Mouse (Mus musculus) heart, adult 2 months (tissue): ENCODE measurements around the gene Hic1. TPM values are rescaled to one million over a fixed set of nuclear protein-coding genes. Genes with fewer than 3 reads are reported as not detected.
A peak's percentile ranks its signal among the peaks of the same experiment; 100 is the strongest.

ENCODE experiments used
- DNase-seq, 2 experiments: peaks; one replicate each; pipeline ENCODE4 v3.0.0; 2021
- H3K27ac ChIP-seq: fragments of 200-600 bp; 2 replicates; pipeline ENCODE4 v1.8.1; 2022
- H3K27me3 ChIP-seq: fragments of 200-500 bp; 2 replicates; pipeline ENCODE4 v1.6.1; 2012; ENCODE audit warnings: mild to moderate bottlenecking, low read length, inconsistent platforms, mixed read lengths; ENCODE audit not compliant: control insufficient read depth, insufficient read depth
- H3K36me3 ChIP-seq: fragments of 200-500 bp; 2 replicates; pipeline ENCODE4 v1.6.1; 2012; ENCODE audit warnings: low read length, inconsistent platforms; ENCODE audit not compliant: control insufficient read depth, insufficient read depth
- H3K4me1 ChIP-seq: fragments of 200-500 bp; 2 replicates; pipeline ENCODE4 v1.6.1; 2011; ENCODE audit warnings: low read length; ENCODE audit not compliant: control insufficient read depth, insufficient read depth
- H3K4me3 ChIP-seq: fragments of 200-600 bp; 2 replicates; pipeline ENCODE4 v1.8.1; 2022
- H3K79me2 ChIP-seq: fragments of 200-500 bp; replicated peaks from 2 replicates; pipeline ENCODE4 v1.6.1; 2012; ENCODE audit warnings: mild to moderate bottlenecking, inconsistent platforms, low read length, moderate library complexity, mixed read lengths; ENCODE audit not compliant: control insufficient read depth, insufficient read depth
- H3K9ac ChIP-seq: fragments of 200-500 bp; 2 replicates; pipeline ENCODE4 v1.6.1; 2012; ENCODE audit warnings: low read depth, mild to moderate bottlenecking, control low read depth, inconsistent platforms, low read length, mixed read lengths
- CTCF ChIP-seq: fragments of 200-600 bp; IDR thresholded peaks from 2 replicates; pipeline ENCODE4 v1.8.1; 2022; ENCODE audit warnings: antibody characterized with exemption, mild to moderate bottlenecking, moderate library complexity
- EP300 ChIP-seq: fragments of 200-500 bp; IDR thresholded peaks from 2 replicates; pipeline ENCODE4 v1.6.1; 2011; ENCODE audit warnings: low read depth, low read length, control low read depth; ENCODE audit not compliant: insufficient read depth
- POLR2A ChIP-seq: fragments of 200-500 bp; IDR thresholded peaks from 2 replicates; pipeline ENCODE4 v1.6.1; 2011; ENCODE audit warnings: mild to moderate bottlenecking, low read depth, low read length, control low read depth; ENCODE audit not compliant: insufficient read depth
- WGBS: fragments of 180-500 bp; shearing (Covaris S2); methylation state at CpG from one replicate; pipeline ENCODE4 v1.1.7; 2018; 5-methylcytosine and 5-hydroxymethylcytosine counted together
- intact Hi-C: fragments of 180-260 bp; cut with DNase I; formaldehyde crosslinking; loops from one replicate; pipeline ENCODE4 v1.15.1; 2025
- microRNA-seq, 2 experiments: library from miRNA; unstranded; fragments of <30 nt; microRNA quantifications; one replicate each; pipeline ENCODE4 v1.2.0; 2021
- polyA plus RNA-seq: library from polyadenylated mRNA; depleted of rRNA; stranded (reverse); fragments of >200 nt; gene quantifications from 2 replicates; pipeline ENCODE4 v1.2.3, GENCODE M21; 2012; rRNA removed
- total RNA-seq, 2 experiments: library from RNA; stranded (reverse); gene quantifications; 2 replicates each; pipeline ENCODE4 v1.2.3; 2021

Gene Hic1
- total and polyA plus RNA-seq, 3 experiments: 12.6 to 15.5 (median 13.6) TPM

DNA sequence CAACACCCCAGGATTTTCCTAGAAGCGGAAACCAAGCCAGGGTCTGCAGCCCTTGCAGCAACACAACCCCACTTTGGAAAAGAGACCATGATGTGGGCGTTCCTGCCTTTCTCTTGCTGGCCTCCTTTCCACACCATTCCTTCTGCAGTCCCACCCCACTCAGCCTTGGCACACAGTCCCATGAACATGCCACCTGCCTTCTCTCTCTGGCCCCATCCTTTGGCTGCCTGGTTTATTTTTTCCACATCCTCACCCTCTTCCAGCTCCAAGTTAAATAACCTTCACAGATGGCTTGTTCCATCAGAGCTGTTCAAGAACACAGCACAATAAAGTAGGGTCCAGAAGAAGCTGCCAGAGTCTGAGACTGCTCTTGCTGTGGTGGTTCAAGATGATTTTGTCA is 50.0 kb downstream of the Hic1 start:
- H3K79me2 ChIP-seq: peaks cover 2% of the 10 kb centered on the region
- DNase-seq: no peak
- H3K9ac ChIP-seq: no peak overlapping the region
- no peak for TF ChIP-seq POLR2A
- TF ChIP-seq CTCF: no peak
- no peak for TF ChIP-seq EP300
- peaks cover 2% of the 10 kb centered on the region for H3K36me3 ChIP-seq
- no peak overlapping the region for H3K4me3 ChIP-seq
- whole genome bisulfite sequencing: 81% methylated on average over 2 of the region's 2 CpGs
- peak overlapping the region; percentile 32 for H3K27ac ChIP-seq
- peaks cover 15% of the 10 kb centered on the region for H3K4me1 ChIP-seq
- intact Hi-C loops: no loop called here
- no peaks in the 10 kb centered on the region for H3K27me3 ChIP-seq

DNA sequence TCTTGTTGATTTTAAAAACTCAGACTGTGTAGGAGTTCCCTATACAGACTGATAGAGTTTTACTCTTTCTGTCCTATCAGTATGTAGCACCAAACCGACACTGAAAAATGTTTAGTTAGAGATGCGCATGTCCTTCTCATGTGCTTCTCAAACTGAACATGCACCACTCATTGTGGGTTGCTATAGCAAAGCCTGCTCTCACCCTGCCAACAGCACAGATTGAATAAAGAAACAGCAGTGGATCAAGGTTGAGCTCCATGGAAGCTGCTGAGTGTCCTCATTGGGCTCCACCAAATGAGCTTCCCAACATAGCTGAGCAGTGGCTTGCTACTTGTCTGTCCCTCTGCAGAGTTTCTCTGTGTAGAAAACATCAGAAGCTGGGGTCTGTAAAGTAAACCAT is 51.2 kb downstream of the Hic1 start:
- Histone ChIP-seq H3K9ac (no peak overlapping the region), H3K4me1 (peaks cover 15% of the 10 kb centered on the region), H3K36me3 (peaks cover 2% of the 10 kb centered on the region), H3K79me2 (peaks cover 2% of the 10 kb centered on the region), H3K4me3 (no peak overlapping the region), H3K27ac (no peak overlapping the region), H3K27me3 (no peaks in the 10 kb centered on the region)
- WGBS: 97% methylated on average over 2 of the region's 2 CpGs
- intact Hi-C loops: no loop called here
- no peak for DNase-seq
- TF ChIP-seq EP300 (no peak), POLR2A (no peak), CTCF (no peak)

DNA sequence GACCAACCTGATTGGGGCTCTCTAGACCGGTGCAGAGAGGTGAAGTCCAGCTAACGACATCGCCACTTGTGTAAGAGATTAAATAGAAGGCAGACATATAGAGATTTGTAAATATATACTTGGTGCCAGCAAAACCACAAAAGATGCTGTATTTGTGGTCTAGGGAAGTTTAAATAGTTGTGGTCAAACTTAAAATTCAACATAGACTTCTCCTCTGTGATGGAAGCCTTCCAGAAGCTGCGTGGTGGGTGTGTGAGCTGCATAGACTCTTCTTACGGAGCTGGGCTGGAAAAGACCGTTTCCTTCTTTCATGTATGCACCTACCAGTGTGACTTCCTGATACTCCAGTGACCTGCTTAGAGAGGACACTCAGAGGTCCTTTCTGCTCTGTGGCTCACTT is 52.9 kb downstream of the Hic1 start:
- no peak for TF ChIP-seq POLR2A
- Histone ChIP-seq H3K9ac (no peak overlapping the region), H3K27me3 (no peaks in the 10 kb centered on the region), H3K79me2 (peaks cover 2% of the 10 kb centered on the region), H3K4me3 (no peak overlapping the region), H3K27ac (no peak overlapping the region; the same call in 1 of the 2 replicates), H3K4me1 (peaks cover 15% of the 10 kb centered on the region), H3K36me3 (peaks cover 2% of the 10 kb centered on the region)
- DNase-seq: no peak
- intact Hi-C loops: no loop called here
- WGBS: 59% methylated on average over 6 of the region's 6 CpGs

Small RNA genes within 50 kb of the gene (microRNA-seq; reads per million reads assigned to microRNA genes)
- gene Mir132: 662 to 781 reads per million in 2 experiments
- gene Mir212: 17.4 to 26.3 reads per million in 2 experiments

Other genes starting within 250 kb of the Hic1 start
- 10 to 100 TPM; 17.8 to 19.5 TPM for gene Smg6, start 243.7 kb downstream of the Hic1 start, total RNA-seq
- 18.1 and 26.5 TPM in 2 replicates for gene Smg6, start 243.7 kb downstream of the Hic1 start, polyA plus RNA-seq
- gene Srr, start 243.6 kb downstream of the Hic1 start, total RNA-seq: 10 to 100 TPM; 24.1 to 31.7 TPM
- 12.6 and 25.1 TPM in 2 replicates for gene Srr, start 243.6 kb downstream of the Hic1 start, polyA plus RNA-seq
- 1 to 10 TPM; 5.7 to 6.1 TPM for gene Ovca2, start 9.3 kb upstream of the Hic1 start, total RNA-seq
- 11.1 and 16.7 TPM in 2 replicates for gene Ovca2, start 9.3 kb upstream of the Hic1 start, polyA plus RNA-seq
- 10 to 100 TPM in 1 of 2 experiments, 1 to 10 TPM in 1; 8.5 to 11.6 TPM for gene Dph1, start 21.7 kb upstream of the Hic1 start, total RNA-seq
- 21.7 and 32.9 TPM in 2 replicates for gene Dph1, start 21.7 kb upstream of the Hic1 start, polyA plus RNA-seq
- 1 to 10 TPM; 8.4 to 9.4 TPM for gene Rtn4rl1, start 24.3 kb upstream of the Hic1 start, total RNA-seq
- gene Rtn4rl1, start 24.3 kb upstream of the Hic1 start, polyA plus RNA-seq: 7.5 and 10.4 TPM in 2 replicates
- gene Rpa1, start 178.8 kb upstream of the Hic1 start, total RNA-seq: 10 to 100 TPM; 54.8 to 60.7 TPM
- 16.8 and 24.8 TPM in 2 replicates for gene Rpa1, start 178.8 kb upstream of the Hic1 start, polyA plus RNA-seq
- 1 to 10 TPM; 5.7 to 6.4 TPM for gene Smyd4, start 178.9 kb upstream of the Hic1 start, total RNA-seq
- gene Smyd4, start 178.9 kb upstream of the Hic1 start, polyA plus RNA-seq: 3.2 and 3.9 TPM in 2 replicates